Mouse (Mus musculus) embryo, embryonic 11 days (tissue): ENCODE data around the gene Pphln1.
A peak's percentile ranks its signal among the peaks of the same experiment; 100 is the strongest.

Source experiments
- DNase-seq: peaks from one replicate; pipeline ENCODE4 v3.0.0-alpha.2; 2015

Pphln1 gene

DNA sequence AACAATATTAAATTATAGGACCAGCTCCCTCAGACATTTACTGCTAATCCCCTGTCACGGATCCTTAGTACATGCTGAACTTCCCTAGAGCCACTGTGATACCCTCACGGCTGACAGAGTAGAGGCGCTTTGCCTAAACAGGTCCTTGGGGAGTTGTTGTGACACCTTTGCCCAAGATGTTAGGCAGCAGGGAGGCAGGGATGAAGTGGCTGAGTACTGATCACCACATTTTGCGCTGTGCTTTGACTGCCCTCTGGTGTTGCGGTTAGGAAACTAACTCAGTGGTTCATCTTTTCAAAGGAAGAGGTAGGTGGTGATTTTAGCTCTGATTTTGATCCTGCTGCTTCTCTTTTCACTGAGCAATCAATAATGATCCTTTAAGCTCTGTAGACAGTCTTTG, 40.5 kb downstream of the Pphln1 start:
- peak; percentile 70 for DNase-seq

DNA sequence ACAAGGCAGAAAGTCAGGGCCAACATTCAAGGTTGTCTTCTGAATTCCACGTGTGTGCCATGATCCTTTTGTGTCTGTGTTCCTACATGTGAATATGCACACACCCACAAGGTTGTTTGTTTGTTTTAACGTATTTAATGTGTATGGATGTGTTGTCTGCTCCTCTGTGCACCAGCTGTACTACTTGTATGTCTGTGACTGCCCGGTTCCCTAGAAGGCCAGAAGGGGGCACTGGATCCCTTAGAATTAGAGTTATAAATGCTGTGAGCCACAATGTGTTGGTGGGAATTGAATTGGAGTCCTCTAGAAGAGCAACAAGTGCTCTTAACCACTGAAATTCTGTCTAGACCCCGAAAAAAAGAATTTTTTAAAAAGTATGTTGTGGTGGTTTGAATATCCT, 44.1 kb downstream of the Pphln1 start:
- DNase-seq, result peak; percentile 27

DNA sequence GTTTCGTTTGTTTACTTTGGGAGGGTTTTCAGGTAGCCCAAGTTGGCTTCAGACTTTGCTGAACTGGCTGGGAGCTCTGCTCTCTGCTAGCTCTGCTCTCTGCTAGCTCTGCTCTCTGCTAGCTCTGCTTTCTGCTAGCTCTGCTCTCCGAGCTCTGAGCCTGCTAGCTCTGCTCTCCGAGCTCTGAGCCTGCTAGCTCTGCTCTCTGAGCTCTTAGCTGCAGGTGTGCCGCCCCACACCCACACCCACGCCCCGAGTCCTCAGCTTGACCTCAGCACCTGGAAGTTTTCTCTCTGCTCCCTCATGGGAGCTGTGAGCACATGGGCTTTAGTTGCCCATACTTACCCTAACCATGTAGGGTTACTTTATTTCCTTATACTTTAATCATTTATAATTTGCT, 45.5 kb downstream of the Pphln1 start:
- no peak for DNase-seq

DNA sequence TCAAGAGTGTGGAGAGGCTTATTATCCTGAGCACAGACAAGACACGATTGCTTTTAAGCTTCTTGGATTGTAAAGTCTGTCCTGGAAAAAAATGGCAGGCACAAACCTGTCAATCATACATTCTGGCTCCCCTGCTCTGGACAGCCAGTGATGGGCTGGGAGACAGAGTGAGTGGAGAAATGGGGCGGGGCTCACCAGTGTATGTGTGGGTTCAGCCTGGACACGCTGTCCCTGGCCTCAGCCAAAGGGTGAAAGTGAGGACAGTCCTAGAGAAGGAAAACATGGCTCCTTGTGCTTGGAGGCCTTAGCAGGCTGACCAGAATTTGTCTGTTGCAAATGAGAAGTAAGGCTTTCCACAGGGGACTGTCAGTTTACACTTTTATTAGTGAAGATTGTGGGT, 50.7 kb downstream of the Pphln1 start:
- DNase-seq, result no peak

DNA sequence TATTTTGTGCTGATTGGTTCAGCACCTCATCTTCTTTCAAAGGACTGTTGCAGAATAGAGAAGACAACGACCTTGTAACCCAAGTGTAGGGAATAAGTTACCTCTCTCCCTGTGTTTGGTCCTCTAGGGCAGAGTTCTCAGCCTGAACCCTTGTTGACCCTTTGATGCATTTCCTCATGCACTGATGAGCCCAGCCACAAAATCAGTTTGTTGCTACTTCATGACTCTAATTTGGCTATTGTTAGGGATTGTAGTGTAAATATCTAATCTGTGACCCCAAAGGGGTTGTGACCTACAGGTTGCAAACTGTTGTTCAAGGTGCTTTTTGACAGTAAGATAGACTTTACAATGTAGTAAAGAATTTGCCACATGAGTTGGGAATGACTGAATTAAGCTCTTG, 55.1 kb downstream of the Pphln1 start:
- no peak for DNase-seq

DNA sequence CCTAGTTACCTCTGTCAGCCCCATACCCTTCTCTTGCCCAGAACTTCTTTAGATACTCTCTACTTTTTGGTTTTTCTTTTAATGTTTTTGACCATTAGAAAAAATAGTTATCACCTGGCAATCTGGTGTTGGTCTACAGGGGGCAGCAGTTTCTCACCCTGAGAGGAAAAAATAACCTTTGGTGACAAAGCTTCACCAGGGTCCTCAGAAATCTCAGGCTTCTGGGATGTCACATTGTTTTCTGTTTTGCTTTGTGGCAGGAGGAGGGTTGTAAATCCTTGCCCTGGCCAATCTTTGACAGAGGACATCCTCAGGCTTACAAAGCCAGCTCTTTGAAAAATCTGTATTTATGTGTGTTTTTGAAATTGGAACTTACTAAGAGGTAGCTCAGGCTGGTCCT, 57.9 kb downstream of the Pphln1 start:
- no peak for DNase-seq

DNA sequence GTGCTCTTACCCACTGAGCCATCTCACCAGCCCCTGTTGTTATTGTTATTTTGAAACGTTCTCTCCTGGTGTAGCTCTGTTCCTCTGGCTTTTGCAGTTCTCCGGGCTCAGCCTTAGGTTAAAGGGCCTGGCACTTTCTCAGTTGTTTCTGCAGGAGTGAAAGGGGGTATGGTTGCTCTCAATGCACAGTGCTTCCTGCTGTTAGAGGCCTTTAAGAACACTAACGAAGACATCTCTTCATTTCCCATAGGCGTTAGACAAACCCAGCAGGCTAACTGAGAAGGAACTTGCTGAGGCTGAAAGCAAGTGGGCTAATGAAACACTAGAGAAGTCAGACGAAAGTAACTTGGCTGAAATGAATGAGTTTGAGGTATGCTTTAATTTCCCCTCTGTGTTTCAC, 61.3 kb downstream of the Pphln1 start:
- no peak for DNase-seq

DNA sequence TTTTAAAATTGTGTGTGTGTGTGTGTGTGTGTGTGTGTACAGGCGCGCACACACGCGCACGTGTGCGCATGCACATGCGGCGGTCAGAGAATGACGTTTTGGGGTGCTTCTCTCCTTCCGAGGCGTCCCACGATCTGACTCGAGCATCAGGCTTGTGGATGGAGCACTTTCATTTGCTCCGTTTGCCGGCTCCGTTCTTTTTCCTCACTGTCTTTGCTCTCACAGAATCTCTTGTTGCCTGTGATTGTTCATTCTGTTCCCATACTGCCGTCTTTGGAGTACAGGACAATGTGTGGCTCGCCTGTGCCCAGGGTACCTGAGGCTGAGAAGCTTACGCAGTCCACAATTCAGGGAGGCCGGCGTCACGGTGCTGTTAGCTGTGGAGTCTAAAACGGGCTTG, 62.9 kb downstream of the Pphln1 start:
- no peak for DNase-seq

DNA sequence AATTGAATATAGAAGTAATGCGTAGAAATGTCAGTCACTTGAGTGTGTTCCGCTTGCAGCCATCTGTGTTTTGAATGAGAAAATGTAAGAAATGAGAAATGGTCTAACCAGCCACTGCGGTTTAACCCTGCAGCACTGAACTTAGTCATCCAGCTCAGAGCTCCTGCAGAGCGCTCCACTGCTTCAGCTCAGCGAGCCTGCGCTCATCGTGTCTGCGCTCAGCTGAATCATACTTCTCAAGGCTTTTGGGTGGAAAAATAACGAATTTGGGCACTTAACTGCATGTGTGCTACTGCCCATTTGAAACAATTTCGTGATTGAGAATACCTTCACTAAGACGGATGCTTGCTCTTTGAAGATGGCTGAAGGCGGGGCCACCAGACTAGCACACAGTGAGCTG, 73.5 kb downstream of the Pphln1 start:
- no peak for DNase-seq

DNA sequence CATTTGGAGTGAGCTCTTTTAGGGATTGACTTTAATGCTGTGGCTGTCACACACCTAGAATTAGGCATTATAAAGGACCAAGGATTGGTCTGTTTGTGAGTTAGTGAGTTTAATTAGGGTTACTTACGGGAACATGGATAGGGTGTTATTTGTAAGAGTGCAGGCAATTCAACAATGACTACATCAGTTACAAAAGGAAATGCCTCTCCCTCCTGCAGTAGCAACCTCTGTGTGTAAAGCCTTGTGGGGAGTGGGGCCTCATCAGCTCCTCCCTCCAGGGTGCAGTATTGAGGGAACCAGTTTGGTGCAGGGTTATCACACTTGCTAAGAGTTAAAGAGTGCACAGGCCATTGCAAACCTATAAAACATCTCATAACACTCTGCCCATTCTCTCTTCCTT, 73.9 kb downstream of the Pphln1 start:
- DNase-seq, result no peak

DNA sequence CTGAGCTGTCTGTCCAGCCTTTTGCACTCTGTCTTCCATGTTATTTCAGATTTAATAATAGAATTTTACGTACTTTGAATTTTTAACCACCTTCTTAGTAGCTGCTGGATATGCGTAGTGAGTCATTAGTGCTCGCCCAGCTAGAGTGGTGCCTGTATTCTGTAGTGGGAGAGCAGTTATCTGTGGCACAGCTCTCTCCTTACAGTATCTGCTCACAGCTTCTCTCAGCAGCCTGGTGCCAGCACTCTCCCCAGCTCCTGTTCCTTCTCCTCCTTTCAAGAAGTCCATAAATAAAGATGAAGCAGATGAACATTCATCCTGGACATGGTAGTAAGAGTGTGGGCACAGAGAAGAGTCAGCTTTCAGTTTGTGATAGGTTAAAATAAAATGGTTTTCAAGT, 76.1 kb downstream of the Pphln1 start:
- DNase-seq, result no peak

DNA sequence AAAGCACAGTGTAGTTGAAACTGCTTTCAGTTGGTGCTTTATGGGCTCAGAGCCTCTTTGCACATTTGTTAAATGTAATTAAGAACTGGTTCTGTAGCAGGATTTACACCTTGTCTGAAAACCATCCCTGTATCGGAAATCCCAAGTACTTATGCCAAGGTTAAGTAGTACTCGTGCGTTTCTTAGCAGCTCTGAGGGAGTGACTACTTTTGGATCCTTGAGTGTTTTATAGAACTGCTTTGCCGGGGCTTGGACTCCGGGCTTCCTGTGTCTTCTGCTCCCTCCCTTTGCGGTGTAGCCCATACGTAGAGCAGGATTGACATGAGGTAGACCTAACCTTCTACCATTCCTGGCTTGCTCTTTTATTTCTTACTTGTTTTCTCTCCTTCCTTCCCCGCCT, 77.5 kb downstream of the Pphln1 start:
- no peak for DNase-seq

DNA sequence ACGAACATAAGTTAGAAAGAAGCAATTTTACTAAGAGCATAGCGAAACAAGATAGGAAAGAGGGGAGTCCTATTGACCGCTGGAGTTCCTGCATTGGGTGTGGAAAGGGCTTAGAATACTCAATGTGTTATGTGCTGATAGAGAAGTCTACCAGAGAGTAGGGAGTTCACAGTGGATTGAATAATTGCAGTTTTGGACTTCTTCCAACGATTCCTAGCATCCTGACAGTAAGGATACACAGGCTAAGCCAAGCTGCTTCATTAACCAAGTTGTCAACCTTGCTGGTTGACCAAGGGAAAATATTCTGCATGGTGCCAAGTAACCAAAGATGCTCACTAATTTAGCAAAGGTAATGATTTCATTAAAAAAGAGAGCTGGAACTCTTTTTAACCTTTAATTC, 79.6 kb downstream of the Pphln1 start:
- no peak for DNase-seq

DNA sequence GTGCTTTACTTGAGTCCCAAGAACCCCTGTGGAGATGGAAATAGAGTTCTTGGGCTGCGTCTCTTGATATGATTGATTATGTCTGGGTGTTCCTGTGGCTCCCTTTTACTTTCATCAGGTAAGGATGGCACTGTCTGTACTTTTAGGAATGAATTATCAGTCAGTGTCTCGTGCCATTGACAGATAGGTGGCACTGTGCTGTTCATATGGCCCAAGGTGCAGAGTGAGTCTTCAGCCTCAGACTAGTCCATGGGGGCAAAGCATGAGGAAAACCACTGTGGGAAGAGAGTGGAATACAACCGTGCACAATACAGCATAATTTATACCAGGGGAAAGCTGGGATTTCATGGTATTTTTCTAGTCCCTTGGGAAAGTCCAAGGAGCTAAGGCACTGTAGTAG, 80.5 kb downstream of the Pphln1 start:
- no peak for DNase-seq

DNA sequence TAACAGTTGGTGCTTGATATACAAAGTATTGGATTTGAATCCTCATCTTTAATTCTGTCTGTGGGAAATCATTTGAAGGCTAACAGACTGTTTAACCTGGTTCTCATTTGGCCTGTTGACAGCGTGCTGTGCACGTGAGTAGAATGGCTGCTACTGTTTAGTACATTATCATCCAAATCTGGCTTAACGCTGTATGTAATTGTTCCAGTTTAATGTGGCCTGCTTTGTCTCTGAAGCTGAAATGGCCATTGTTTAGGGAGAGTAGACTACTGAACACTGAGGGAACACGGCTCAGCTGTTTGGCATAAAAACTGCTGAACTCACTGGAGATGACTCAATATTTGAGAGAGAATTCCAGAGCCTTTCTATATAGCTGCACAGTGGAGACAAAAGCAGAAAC, 81.3 kb downstream of the Pphln1 start:
- no peak for DNase-seq

DNA sequence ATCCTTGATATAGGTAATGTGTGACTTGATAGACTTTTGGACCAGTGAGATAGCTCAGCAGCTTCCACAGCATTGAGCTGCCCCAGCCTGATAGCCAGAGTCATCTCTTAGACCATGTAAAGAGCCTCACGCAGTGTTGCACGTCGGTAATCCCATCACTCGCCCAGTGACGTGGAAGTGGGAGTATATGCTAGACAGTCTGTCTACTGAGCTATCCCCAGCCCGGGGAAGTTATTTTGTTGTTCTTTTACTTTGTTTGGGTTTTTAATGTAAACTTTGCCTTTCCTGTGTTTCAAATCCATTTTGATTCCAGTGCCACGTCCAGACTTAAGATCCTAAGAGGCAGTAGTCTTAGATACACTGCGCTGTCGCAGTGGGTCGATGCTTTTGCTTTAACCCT, 83.0 kb downstream of the Pphln1 start:
- DNase-seq, result no peak

DNA sequence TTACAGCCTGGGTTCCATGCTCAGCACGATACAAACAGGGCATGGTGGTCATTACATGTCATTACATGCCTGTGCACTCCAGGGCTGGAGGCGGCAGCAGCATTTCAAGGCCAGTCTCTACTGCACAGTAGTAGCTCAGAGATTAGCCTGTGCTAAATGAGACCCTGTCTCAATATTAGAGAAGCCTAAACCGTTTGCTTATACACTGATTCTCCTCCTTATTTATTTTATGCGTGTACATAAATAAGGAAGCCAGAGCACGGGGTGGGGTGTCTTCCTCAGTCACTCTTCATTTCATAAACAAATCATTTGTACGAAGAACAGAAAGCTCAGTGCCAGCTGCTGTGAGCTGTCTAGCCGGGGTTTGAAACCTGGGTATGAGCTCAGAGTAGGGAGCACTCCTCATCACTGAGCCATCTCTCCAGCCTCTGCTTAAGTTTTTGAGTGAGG, 86.1 kb downstream of the Pphln1 start:
- no peak for DNase-seq

DNA sequence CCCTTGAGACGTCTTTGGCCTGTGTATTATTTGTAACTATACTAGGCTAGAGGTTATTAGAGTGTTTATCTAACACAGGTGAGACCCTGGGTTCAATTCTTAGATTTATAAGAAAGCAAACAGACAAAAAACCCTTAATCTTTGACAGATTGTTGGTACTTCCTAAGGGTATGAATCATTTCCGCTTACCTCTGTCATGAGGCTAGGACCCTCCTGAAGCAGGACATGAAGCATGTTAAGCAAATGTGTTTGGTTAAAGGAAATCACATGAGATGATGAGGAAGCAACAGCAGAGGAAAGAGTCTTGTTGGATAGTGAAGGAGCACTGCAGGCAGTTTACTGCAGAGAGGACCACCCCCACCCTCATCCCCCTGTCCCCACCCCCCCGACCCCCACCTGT, 87.1 kb downstream of the Pphln1 start:
- DNase-seq, result no peak

DNA sequence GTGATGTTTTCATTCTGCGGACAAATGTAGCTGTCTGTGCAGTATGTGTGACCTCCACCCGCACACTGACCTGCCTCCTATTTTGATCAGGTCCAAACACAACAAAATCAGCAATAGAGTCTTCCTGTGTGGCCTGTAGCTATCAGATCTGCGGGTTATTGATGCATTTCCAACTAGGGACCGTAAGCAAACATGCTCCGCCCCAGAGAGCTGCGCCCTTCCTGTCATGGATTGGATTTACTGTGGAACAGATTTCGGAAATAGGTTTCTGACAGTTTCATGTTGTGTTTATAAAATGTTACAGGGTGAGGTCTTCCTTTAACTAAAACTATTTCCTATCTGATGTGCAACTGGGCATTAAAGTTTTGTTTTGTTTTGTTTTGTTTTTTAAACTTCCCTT, 87.9 kb downstream of the Pphln1 start:
- no peak for DNase-seq

DNA sequence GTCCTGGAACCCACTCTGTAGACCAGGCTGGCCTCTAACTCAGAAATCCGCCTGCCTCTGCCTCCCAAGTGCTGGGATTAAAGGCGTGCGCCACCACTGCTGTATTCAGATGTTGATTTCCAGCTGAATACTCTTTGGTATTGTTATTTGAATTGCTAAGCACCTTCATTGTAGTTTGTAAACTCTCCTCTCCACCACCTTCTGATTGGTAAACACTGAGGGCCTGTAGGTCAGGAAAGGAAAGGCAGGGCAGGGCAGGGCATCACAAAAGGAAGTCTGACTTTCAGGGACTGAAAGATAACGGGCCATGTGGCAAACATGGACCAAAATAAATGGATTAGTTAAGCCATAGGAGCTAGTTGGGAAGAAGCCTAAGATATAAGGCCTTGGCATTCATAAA, 91.4 kb downstream of the Pphln1 start:
- no peak for DNase-seq

DNA sequence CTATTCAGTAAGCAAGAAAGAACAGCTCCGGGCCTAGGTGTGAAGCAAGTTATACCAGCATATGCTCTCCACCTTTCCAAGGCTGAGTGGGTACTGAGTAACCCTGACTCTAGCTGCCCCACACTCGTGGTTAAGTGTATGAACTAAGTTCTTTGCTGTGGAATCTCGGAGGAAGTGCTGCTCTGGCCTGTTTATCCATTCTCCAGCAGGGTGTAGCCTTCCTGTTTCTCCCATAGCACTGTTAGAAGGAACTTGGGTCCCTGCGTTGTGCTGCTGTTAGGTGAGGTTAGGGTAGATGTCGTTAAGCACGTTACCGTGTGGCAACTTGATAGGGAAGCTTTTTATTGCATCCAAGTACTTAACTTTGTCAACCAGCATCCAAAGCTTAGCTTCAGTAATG, 96.5 kb downstream of the Pphln1 start:
- no peak for DNase-seq

DNA sequence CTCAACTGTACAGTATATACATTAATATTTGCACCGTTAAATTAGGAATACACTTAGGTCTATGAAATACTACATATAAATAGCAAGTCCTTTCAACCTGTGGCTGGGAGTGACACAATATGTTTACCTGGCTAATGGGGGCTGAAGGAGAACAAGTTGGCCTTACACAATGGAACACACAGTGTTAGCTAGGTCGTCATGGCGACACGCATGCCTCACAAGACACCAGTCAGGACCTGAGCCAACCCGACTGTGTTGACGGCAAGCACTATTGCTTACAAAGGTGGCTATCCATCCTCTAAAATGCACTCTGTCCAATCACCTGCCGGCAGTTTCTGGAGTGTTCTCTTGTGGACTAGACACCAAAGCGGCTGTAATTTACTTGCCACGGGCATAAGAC, 101.7 kb downstream of the Pphln1 start:
- no peak for DNase-seq

DNA sequence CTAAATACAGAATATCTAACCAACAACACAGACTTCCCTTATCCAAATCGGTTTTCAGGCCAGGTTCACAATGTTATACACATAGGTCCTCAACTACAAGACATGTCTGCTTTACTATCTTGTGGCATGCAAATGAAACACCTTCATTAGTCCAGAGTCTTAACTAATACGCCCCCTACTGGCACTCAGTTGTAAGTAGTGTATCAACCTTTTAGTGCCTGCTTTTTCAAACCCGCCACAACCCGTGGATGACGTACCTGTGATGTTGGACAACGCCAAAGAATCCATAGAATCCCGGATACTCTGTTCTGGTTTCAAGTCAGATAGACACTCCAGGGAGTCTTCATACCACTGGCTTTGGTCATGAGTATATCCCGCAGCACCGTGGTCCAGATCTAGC, 104.6 kb downstream of the Pphln1 start:
- no peak for DNase-seq

DNA sequence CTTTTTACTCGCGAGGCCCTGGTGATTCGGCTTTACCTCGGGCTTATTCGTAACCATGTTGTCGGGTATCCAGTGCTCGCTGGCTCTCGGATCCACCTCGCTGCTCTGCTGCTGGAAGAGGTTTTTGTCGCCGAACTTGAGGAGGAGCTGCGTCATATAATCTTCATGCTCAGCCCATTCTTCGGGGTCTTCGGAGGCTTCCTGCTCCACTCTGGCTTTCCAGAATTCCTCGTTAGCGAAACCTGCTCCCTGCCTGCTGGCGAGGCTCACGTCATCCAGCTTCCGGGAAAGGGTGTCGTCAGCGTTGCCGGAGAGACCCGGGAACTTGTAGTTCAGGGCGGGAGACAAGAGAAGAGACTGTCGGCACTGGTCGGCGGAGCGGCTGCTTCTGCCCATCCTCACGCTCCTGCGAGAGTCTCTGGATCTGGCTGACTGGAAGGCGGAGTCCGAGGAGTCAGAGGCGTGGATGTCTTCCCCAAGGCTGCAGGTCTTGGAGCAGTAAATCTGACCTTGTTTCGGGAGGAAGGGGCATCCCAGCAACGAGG, 105.1 kb downstream of the Pphln1 start:
- no peak for DNase-seq

DNA sequence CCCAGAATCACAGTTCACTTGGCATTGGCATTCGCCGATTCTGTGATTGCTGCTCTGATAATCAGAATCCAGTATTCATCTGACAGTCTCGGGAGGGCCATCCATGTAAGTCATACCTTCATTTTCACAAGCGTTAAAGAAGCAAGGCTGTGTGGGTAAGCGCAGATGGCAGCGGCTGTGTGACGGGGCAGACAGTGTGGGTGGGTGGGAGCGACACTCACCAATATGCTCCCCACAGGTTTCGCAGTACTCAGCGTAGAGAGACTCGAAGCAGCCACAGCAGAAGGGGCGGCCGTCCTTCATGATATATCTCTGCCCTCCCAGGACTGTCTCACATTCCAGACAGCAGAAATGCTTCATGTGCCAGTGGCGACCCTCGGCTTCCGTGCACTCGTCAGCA, 106.7 kb downstream of the Pphln1 start:
- no peak for DNase-seq
